Mouse (Mus musculus) G1E (cell line): ENCODE measurements around the gene Spata32. TPM values are rescaled to one million over a fixed set of nuclear protein-coding genes. Genes with fewer than 3 reads are reported as not detected.

ENCODE experiments used
- ATAC-seq: 2 replicates; pipeline ENCODE4 v1.8.0; 2016; ENCODE audit warnings: mild to moderate bottlenecking; ENCODE audit not compliant: insufficient number of reproducible peaks, poor library complexity, low FRiP score, severe bottlenecking; ENCODE audit errors: extremely low read depth
- DNase-seq: peaks from one replicate; pipeline ENCODE4 v3.0.0; 2012; ENCODE audit warnings: low spot score
- H3K27me3 ChIP-seq: 2 replicates; pipeline ENCODE4 v1.6.1; 2012; ENCODE audit warnings: mild to moderate bottlenecking, low read length, inconsistent platforms; ENCODE audit not compliant: insufficient read depth
- H3K36me3 ChIP-seq: replicated peaks from 2 replicates; pipeline ENCODE3; 2012; ENCODE audit warnings: mild to moderate bottlenecking, inconsistent platforms
- H3K4me1 ChIP-seq: 2 replicates; pipeline ENCODE4 v1.6.1; 2012; ENCODE audit warnings: low read depth, low read length, inconsistent platforms, mixed read lengths; ENCODE audit not compliant: insufficient read depth
- H3K4me3 ChIP-seq: 2 replicates; pipeline ENCODE4 v1.5.1; 2012; ENCODE audit warnings: low read depth, mild to moderate bottlenecking, inconsistent platforms, low read length, moderate library complexity, mixed read lengths
- H3K9me3 ChIP-seq: replicated peaks from 2 replicates; pipeline ENCODE4 v1.6.1; 2012; ENCODE audit warnings: inconsistent platforms
- CTCF ChIP-seq: IDR thresholded peaks from 2 replicates; pipeline ENCODE4 v1.5.1; 2012; ENCODE audit warnings: low read depth, low read length, inconsistent platforms, mixed read lengths
- GATA1 ChIP-seq: IDR thresholded peaks from 2 replicates; pipeline ENCODE4 v1.6.1; 2012; ENCODE audit warnings: borderline replicate concordance, low read length, inconsistent platforms, mixed read lengths
- GATA2 ChIP-seq: IDR thresholded peaks from 2 replicates; pipeline ENCODE4 v1.6.1; 2012; ENCODE audit warnings: low read depth, low read length, inconsistent platforms, borderline replicate concordance
- POLR2AphosphoS5 ChIP-seq: IDR thresholded peaks from 2 replicates; pipeline ENCODE4 v1.6.1; 2012; ENCODE audit warnings: low read depth, low read length, inconsistent platforms; ENCODE audit not compliant: insufficient replicate concordance
- TAL1 ChIP-seq: conservative IDR thresholded peaks from 2 replicates; pipeline ENCODE4 v1.6.1; 2012; ENCODE audit warnings: low read depth, low read length, inconsistent platforms, mixed read lengths
- polyA plus RNA-seq: library from polyadenylated mRNA; stranded (reverse); fragments of >175 nt; gene quantifications from 2 replicates; pipeline ENCODE4 v1.2.3, GENCODE M21; 2012
- total RNA-seq, 2 experiments: library from RNA; stranded (forward) in 1 of 2; stranded (reverse) in 1 of 2; fragments of 200-1000 nt in 1 of 2; fragments of >200 nt in 1 of 2; fragmentation: Nextera tagmentation in 1 of 2; gene quantifications; 2 replicates each; pipeline ENCODE4 v1.2.3; 2014 to 2017

Spata32 gene
- total and polyA plus RNA-seq, 3 experiments = 0.16 TPM; not detected in 2

- peaks cover 13% of the 10 kb centered on the region for H3K36me3 ChIP-seq
- peaks cover 7% of the 10 kb centered on the region for H3K9me3 ChIP-seq
- peak; percentile 28 for DNase-seq
- no peak overlapping the region for H3K4me3 ChIP-seq
- TF ChIP-seq CTCF = no peak
- TF ChIP-seq TAL1 = peak; percentile 49; the same call in 1 of the 2 replicates
- peaks cover 21% of the 10 kb centered on the region for H3K27me3 ChIP-seq
- peak; percentile 79 for ATAC-seq
- H3K4me1 ChIP-seq = peaks cover 17% of the 10 kb centered on the region
Observed at GRCm38 (mm10) chr11:103215355-103215754, 2.9 kb downstream of the Spata32 start.

GRCm38 (mm10) chr11:103213712-103214111, 4.5 kb downstream of the Spata32 start:
- peaks cover 7% of the 10 kb centered on the region for H3K9me3 ChIP-seq
- H3K4me1 ChIP-seq = peaks cover 10% of the 10 kb centered on the region
- ATAC-seq (no peak), DNase-seq (no peak)
- no peak overlapping the region for H3K4me3 ChIP-seq
- TF ChIP-seq GATA2 = no peak
- no peak for TF ChIP-seq POLR2AphosphoS5
- TF ChIP-seq GATA1 = no peak
- no peak for TF ChIP-seq CTCF
- TF ChIP-seq TAL1 = no peak
- H3K36me3 ChIP-seq = no peaks in the 10 kb centered on the region
- H3K27me3 ChIP-seq = peaks cover 29% of the 10 kb centered on the region

- Histone ChIP-seq H3K36me3 (no peaks in the 10 kb centered on the region), H3K9me3 (peaks cover 7% of the 10 kb centered on the region), H3K4me3 (no peak overlapping the region), H3K27me3 (peaks cover 34% of the 10 kb centered on the region), H3K4me1 (peaks cover 4% of the 10 kb centered on the region)
- TF ChIP-seq CTCF (no peak), POLR2AphosphoS5 (no peak), TAL1 (no peak), GATA1 (no peak), GATA2 (no peak)
- ATAC-seq (no peak), DNase-seq (no peak)
Observed at GRCm38 (mm10) chr11:103210291-103210690, 7.9 kb downstream of the Spata32 start.

GRCm38 (mm10) chr11:103208458-103208857, 9.8 kb downstream of the Spata32 start, which contains the start of gene 1700023F06Rik:
Gene 1700023F06Rik (minus strand): TSS chr11:103208558.
- DNase-seq = no peak
- Histone ChIP-seq H3K4me1 (no peaks in the 10 kb centered on the region), H3K27me3 (peaks cover 34% of the 10 kb centered on the region), H3K4me3 (no peak within 1 kb of the TSS), H3K36me3 (no peaks in the 10 kb centered on the region), H3K9me3 (peaks cover 4% of the 10 kb centered on the region; the same call in 1 of the 2 replicates)
- TF ChIP-seq GATA1 = no peak
- no peak for TF ChIP-seq TAL1
- TF ChIP-seq POLR2AphosphoS5 = no peak
- TF ChIP-seq CTCF = no peak
- no peak for TF ChIP-seq GATA2
- ATAC-seq = no peak

GRCm38 (mm10) chr11:103206203-103206602, 12.0 kb downstream of the Spata32 start:
- H3K36me3 ChIP-seq = no peaks in the 10 kb centered on the region
- no peak overlapping the region for H3K4me3 ChIP-seq
- TF ChIP-seq GATA2 (no peak), TAL1 (no peak), GATA1 (no peak), CTCF (no peak), POLR2AphosphoS5 (no peak)
- DNase-seq (no peak), ATAC-seq (no peak)
- H3K27me3 ChIP-seq = peaks cover 38% of the 10 kb centered on the region
- H3K4me1 ChIP-seq = no peaks in the 10 kb centered on the region
- H3K9me3 ChIP-seq = no peaks in the 10 kb centered on the region

- Histone ChIP-seq H3K36me3 (no peaks in the 10 kb centered on the region), H3K27me3 (peaks cover 57% of the 10 kb centered on the region), H3K4me3 (no peak overlapping the region), H3K9me3 (no peaks in the 10 kb centered on the region), H3K4me1 (no peaks in the 10 kb centered on the region)
- ATAC-seq (no peak), DNase-seq (no peak)
- TF ChIP-seq POLR2AphosphoS5 = no peak
- no peak for TF ChIP-seq GATA1
- TF ChIP-seq CTCF = no peak
- no peak for TF ChIP-seq TAL1
- TF ChIP-seq GATA2 = no peak
Observed at GRCm38 (mm10) chr11:103202376-103202775, 15.9 kb downstream of the Spata32 start.

GRCm38 (mm10) chr11:103201664-103202063, 16.6 kb downstream of the Spata32 start:
- no peak for TF ChIP-seq POLR2AphosphoS5
- TF ChIP-seq GATA2 = no peak
- TF ChIP-seq CTCF = no peak
- TF ChIP-seq TAL1 = no peak
- TF ChIP-seq GATA1 = no peak
- Histone ChIP-seq H3K4me1 (no peaks in the 10 kb centered on the region), H3K4me3 (no peak overlapping the region), H3K36me3 (no peaks in the 10 kb centered on the region), H3K9me3 (no peaks in the 10 kb centered on the region), H3K27me3 (peaks cover 58% of the 10 kb centered on the region)
- no peak for DNase-seq
- no peak for ATAC-seq
